Mouse (Mus musculus) intestine, postnatal 0 days (tissue): ENCODE results near the gene Cbx6. TPM values are rescaled to one million over a fixed set of nuclear protein-coding genes. Genes with fewer than 3 reads are reported as not detected.

Source experiments
- ATAC-seq: fragments of 200-750 bp; cut with Nextera tagmentation; 2 replicates; pipeline ENCODE4 v1.8.0; 2017; ENCODE audit warnings: mild to moderate bottlenecking, moderate TSS enrichment, moderate library complexity
- H3K27ac ChIP-seq: fragments of 300-500 bp; sonication (generic); 2 replicates; pipeline ENCODE4 v1.5.1; 2014; ENCODE audit warnings: mild to moderate bottlenecking, low read depth, low read length, moderate library complexity
- H3K27me3 ChIP-seq: fragments of 300-500 bp; sonication (generic); replicated peaks from 2 replicates; pipeline ENCODE4 v1.6.1; 2014; ENCODE audit warnings: low read length, mixed read lengths; ENCODE audit not compliant: control insufficient read depth, insufficient read depth
- H3K36me3 ChIP-seq: fragments of 300-500 bp; sonication (generic); 2 replicates; pipeline ENCODE4 v1.6.1; 2014; ENCODE audit warnings: mild to moderate bottlenecking, moderate library complexity; ENCODE audit not compliant: control insufficient read depth, insufficient read depth
- H3K4me1 ChIP-seq: fragments of 300-500 bp; sonication (generic); replicated peaks from 2 replicates; pipeline ENCODE4 v1.6.1; 2014; ENCODE audit warnings: antibody characterized with exemption, low read length, mixed read lengths; ENCODE audit not compliant: control insufficient read depth, insufficient read depth
- H3K4me2 ChIP-seq: fragments of 300-500 bp; sonication (generic); replicated peaks from 2 replicates; pipeline ENCODE4 v1.6.1; 2014; ENCODE audit warnings: low read depth, mild to moderate bottlenecking, moderate library complexity
- H3K4me3 ChIP-seq: fragments of 300-500 bp; sonication (generic); 2 replicates; pipeline ENCODE4 v1.5.1; 2014; ENCODE audit warnings: low read depth, low read length
- H3K9ac ChIP-seq: fragments of 300-500 bp; sonication (generic); 2 replicates; pipeline ENCODE4 v1.6.1; 2014; ENCODE audit warnings: mild to moderate bottlenecking, low read depth, low read length
- H3K9me3 ChIP-seq: fragments of 300-500 bp; sonication (generic); 2 replicates; pipeline ENCODE4 v1.6.1; 2016; ENCODE audit warnings: mixed run types; ENCODE audit not compliant: control insufficient read depth
- CTCF ChIP-seq: sonication (generic); IDR thresholded peaks from 2 replicates; pipeline ENCODE4 v1.5.1; 2016; ENCODE audit warnings: low read depth, mild to moderate bottlenecking, control low read depth, antibody characterized with exemption, moderate library complexity
- WGBS: fragments of 180-500 bp; shearing (Covaris S2); extraction: QIAGEN DNeasy Blood & Tissue Kit; methylation state at CpG from one replicate; pipeline ENCODE4 v1.1.7; 2014; 5-methylcytosine and 5-hydroxymethylcytosine counted together
- polyA plus RNA-seq: library from polyadenylated mRNA; unstranded; fragments of >200 nt; fragmentation: Nextera tagmentation; extraction: Ambion mirVana; gene quantifications from 2 replicates; pipeline ENCODE4 v1.2.1, GENCODE M21; 2015

Gene Cbx6
- polyA plus RNA-seq, 1 experiment from 2014 or later: 13.8 TPM

- Histone ChIP-seq H3K4me1 (no peaks in the 10 kb centered on the region), H3K9me3 (no peaks in the 10 kb centered on the region), H3K36me3 (no peaks in the 10 kb centered on the region), H3K4me3 (no peak overlapping the region), H3K27me3 (no peaks in the 10 kb centered on the region), H3K9ac (no peak overlapping the region), H3K27ac (no peak overlapping the region), H3K4me2 (no peak overlapping the region)
- TF ChIP-seq CTCF: no peak
- no peak for ATAC-seq
- 88% methylated on average over 2 of the region's 2 CpGs for WGBS
Measured at GRCm38 (mm10) chr15:79850143-79850542, 15.7 kb upstream of the Cbx6 start.

GRCm38 (mm10) chr15:79847100-79847499 is 12.6 kb upstream of the Cbx6 start:
- Histone ChIP-seq H3K36me3 (no peaks in the 10 kb centered on the region), H3K4me2 (no peak overlapping the region), H3K27ac (no peak overlapping the region), H3K9ac (no peak overlapping the region), H3K4me3 (no peak overlapping the region), H3K4me1 (no peaks in the 10 kb centered on the region), H3K9me3 (no peaks in the 10 kb centered on the region), H3K27me3 (no peaks in the 10 kb centered on the region)
- WGBS: 36% methylated on average over 5 of the region's 5 CpGs
- TF ChIP-seq CTCF: no peak
- ATAC-seq: no peak

- Histone ChIP-seq H3K27me3 (no peaks in the 10 kb centered on the region), H3K36me3 (no peaks in the 10 kb centered on the region), H3K9me3 (no peaks in the 10 kb centered on the region), H3K27ac (no peak overlapping the region), H3K4me1 (no peaks in the 10 kb centered on the region), H3K4me2 (no peak overlapping the region), H3K9ac (no peak overlapping the region), H3K4me3 (no peak overlapping the region)
- 58% methylated on average over 4 of the region's 4 CpGs for WGBS
- TF ChIP-seq CTCF: no peak
- no peak for ATAC-seq
Measured at GRCm38 (mm10) chr15:79845986-79846385, 11.5 kb upstream of the Cbx6 start.

GRCm38 (mm10) chr15:79842985-79843384 is 8.5 kb upstream of the Cbx6 start:
- no peak for TF ChIP-seq CTCF
- no peaks in the 10 kb centered on the region for H3K36me3 ChIP-seq
- WGBS: 84% methylated on average over 3 of the region's 3 CpGs
- H3K9me3 ChIP-seq: no peaks in the 10 kb centered on the region
- no peak overlapping the region for H3K9ac ChIP-seq
- H3K4me2 ChIP-seq: no peak overlapping the region
- no peaks in the 10 kb centered on the region for H3K27me3 ChIP-seq
- no peaks in the 10 kb centered on the region for H3K4me1 ChIP-seq
- no peak for ATAC-seq
- no peak overlapping the region for H3K4me3 ChIP-seq
- H3K27ac ChIP-seq: no peak overlapping the region

- no peak for ATAC-seq
- H3K4me1 ChIP-seq: no peaks in the 10 kb centered on the region
- no peaks in the 10 kb centered on the region for H3K9me3 ChIP-seq
- WGBS: 53% methylated on average over 2 of the region's 2 CpGs
- no peaks in the 10 kb centered on the region for H3K36me3 ChIP-seq
- no peak for TF ChIP-seq CTCF
- no peak overlapping the region for H3K4me2 ChIP-seq
- no peaks in the 10 kb centered on the region for H3K27me3 ChIP-seq
- no peak overlapping the region for H3K4me3 ChIP-seq
- no peak overlapping the region for H3K27ac ChIP-seq
- H3K9ac ChIP-seq: no peak overlapping the region
Measured at GRCm38 (mm10) chr15:79840281-79840680, 5.8 kb upstream of the Cbx6 start.

GRCm38 (mm10) chr15:79834881-79835260 is 383 bp upstream of the Cbx6 start:
- Histone ChIP-seq H3K9me3 (no peaks in the 10 kb centered on the region), H3K4me1 (no peaks in the 10 kb centered on the region), H3K36me3 (no peaks in the 10 kb centered on the region; the same call in 1 of the 2 replicates), H3K4me3 (peak overlapping the region; percentile 78), H3K4me2 (peak overlapping the region; percentile 87), H3K27me3 (no peaks in the 10 kb centered on the region), H3K9ac (no peak overlapping the region), H3K27ac (peak overlapping the region; percentile 28; the same call in 1 of the 2 replicates)
- no peak for TF ChIP-seq CTCF
- 69% methylated on average over 9 of the region's 9 CpGs for WGBS
- no peak for ATAC-seq
